Mouse (Mus musculus): ENCODE measurements around the gene Shroom1. TPM values are rescaled to one million over a fixed set of nuclear protein-coding genes. Genes with fewer than 3 reads are reported as not detected.
A peak's percentile ranks its signal among the peaks of the same experiment; 100 is the strongest.

Gene Shroom1
- total RNA-seq, 2 experiments from 2014 or later, result 0.49 to 0.81 TPM

GRCm38 (mm10) chr11:53478383-53479170 lies 21.6 kb downstream of the Shroom1 start:
- DNase-seq (ENCODE audit: low spot score in 2 of 2), result peak in 1 of 2 experiments; percentile 21

- DNase-seq (ENCODE audit: low spot score in 2 of 2), result peak in 1 of 2 experiments; percentile 26
These were observed 22.3 kb downstream of the Shroom1 start for GRCm38 (mm10) chr11:53479171-53479782.

- DNase-seq (ENCODE audit: low spot score in 2 of 2), result peak in 1 of 2 experiments; percentile 12
These were observed 22.8 kb downstream of the Shroom1 start, which contains the start of the genes Gm9945 and Sowaha for GRCm38 (mm10) chr11:53479783-53480301. Gene Gm9945, plus strand, starts transcription at chr11:53480166. Gene Sowaha, minus strand, starts transcription at chr11:53480274.

GRCm38 (mm10) chr11:53481088-53481730 lies 24.2 kb downstream of the Shroom1 start:
- no peak for DNase-seq (ENCODE audit: low spot score in 2 of 2)

- no peak for DNase-seq (ENCODE audit: low spot score in 2 of 2)
These were observed 26.3 kb downstream of the Shroom1 start for GRCm38 (mm10) chr11:53483159-53483891.

GRCm38 (mm10) chr11:53485719-53486118 lies 28.7 kb downstream of the Shroom1 start:
- DNase-seq (ENCODE audit: low spot score in 2 of 2), result no peak

- DNase-seq (ENCODE audit: low spot score in 2 of 2), result no peak
These were observed 29.3 kb downstream of the Shroom1 start for GRCm38 (mm10) chr11:53486351-53486750.

- DNase-seq (ENCODE audit: low spot score in 2 of 2), result no peak
These were observed 30.0 kb downstream of the Shroom1 start for GRCm38 (mm10) chr11:53486822-53487594.

- no peak for DNase-seq (ENCODE audit: low spot score in 2 of 2)
These were observed 32.0 kb downstream of the Shroom1 start for GRCm38 (mm10) chr11:53489007-53489406.

- no peak for DNase-seq (ENCODE audit: low spot score in 2 of 2)
These were observed 32.4 kb downstream of the Shroom1 start for GRCm38 (mm10) chr11:53489421-53489820.

- DNase-seq (ENCODE audit: low spot score in 2 of 2), result no peak
These were observed 35.0 kb downstream of the Shroom1 start for GRCm38 (mm10) chr11:53491954-53492401.

- DNase-seq (ENCODE audit: low spot score in 2 of 2), result no peak
These were observed 36.4 kb downstream of the Shroom1 start for GRCm38 (mm10) chr11:53493243-53493955.

GRCm38 (mm10) chr11:53495417-53495816 lies 38.4 kb downstream of the Shroom1 start:
- no peak for DNase-seq (ENCODE audit: low spot score in 2 of 2)

- DNase-seq (ENCODE audit: low spot score in 2 of 2), result no peak
These were observed 39.9 kb downstream of the Shroom1 start for GRCm38 (mm10) chr11:53496946-53497345.

GRCm38 (mm10) chr11:53500569-53500968 lies 43.6 kb downstream of the Shroom1 start:
- no peak for DNase-seq (ENCODE audit: low spot score in 2 of 2)

- no peak for DNase-seq (ENCODE audit: low spot score in 2 of 2)
These were observed 45.2 kb downstream of the Shroom1 start for GRCm38 (mm10) chr11:53502039-53502765.

- no peak for DNase-seq (ENCODE audit: low spot score in 2 of 2)
These were observed 46.7 kb downstream of the Shroom1 start for GRCm38 (mm10) chr11:53503738-53504137.

GRCm38 (mm10) chr11:53504376-53504775 lies 47.4 kb downstream of the Shroom1 start:
- DNase-seq (ENCODE audit: low spot score in 2 of 2), result no peak

Data from gastrocnemius, postnatal 4 days (tissue).